Mouse (Mus musculus) left cerebral cortex, adult 2 months (tissue): ENCODE results near the gene Ppp2r5a. TPM values are rescaled to one million over a fixed set of nuclear protein-coding genes. Genes with fewer than 3 reads are reported as not detected.

ENCODE experiments used
- DNase-seq, 2 experiments: peaks; one replicate each; pipeline ENCODE4 v3.0.0; 2021 to 2022; ENCODE audit warnings: low spot score in 2 of 2, mixed read lengths in 1 of 2; ENCODE audit errors: extremely low spot score in 1 of 2
- H3K27ac ChIP-seq: fragments of 200-600 bp; 2 replicates; pipeline ENCODE4 v1.8.1; 2022
- H3K4me3 ChIP-seq: fragments of 200-600 bp; 2 replicates; pipeline ENCODE4 v1.8.1; 2022
- CTCF ChIP-seq: fragments of 200-600 bp; IDR thresholded peaks from 2 replicates; pipeline ENCODE4 v1.8.1; 2022; ENCODE audit warnings: antibody characterized with exemption, mild to moderate bottlenecking, moderate library complexity
- intact Hi-C: fragments of 180-260 bp; cut with DNase I; formaldehyde crosslinking; loops from one replicate; pipeline ENCODE4 v1.15.1; 2025
- total RNA-seq, 2 experiments: library from RNA; stranded (reverse); gene quantifications; 2 replicates each; pipeline ENCODE4 v1.2.3; 2021

Ppp2r5a gene
- total RNA-seq, 2 experiments from 2014 or later = 91.8 to 94.5 TPM

- Histone ChIP-seq H3K4me3 (peak overlapping the region; percentile 65), H3K27ac (no peak overlapping the region; the same call in 1 of the 2 replicates)
- no peak for DNase-seq
- intact Hi-C loops = loop anchor here (2.0 to 5.0 kb wide), 2 partner anchors 75 to 500 kb away; no protein-coding TSS in a partner anchor
- peak; percentile 32 for TF ChIP-seq CTCF
Observed at GRCm38 (mm10) chr1:191316818-191317217, 86.3 kb downstream of the Ppp2r5a start.

- no peak overlapping the region for H3K4me3 ChIP-seq
- intact Hi-C loops = loop anchor here (2.0 to 5.0 kb wide), 2 partner anchors 38 to 249 kb away; no protein-coding TSS in a partner anchor
- DNase-seq = no peak
- H3K27ac ChIP-seq = no peak overlapping the region
- no peak for TF ChIP-seq CTCF
Observed at GRCm38 (mm10) chr1:191313926-191314325, 89.1 kb downstream of the Ppp2r5a start.

DNA sequence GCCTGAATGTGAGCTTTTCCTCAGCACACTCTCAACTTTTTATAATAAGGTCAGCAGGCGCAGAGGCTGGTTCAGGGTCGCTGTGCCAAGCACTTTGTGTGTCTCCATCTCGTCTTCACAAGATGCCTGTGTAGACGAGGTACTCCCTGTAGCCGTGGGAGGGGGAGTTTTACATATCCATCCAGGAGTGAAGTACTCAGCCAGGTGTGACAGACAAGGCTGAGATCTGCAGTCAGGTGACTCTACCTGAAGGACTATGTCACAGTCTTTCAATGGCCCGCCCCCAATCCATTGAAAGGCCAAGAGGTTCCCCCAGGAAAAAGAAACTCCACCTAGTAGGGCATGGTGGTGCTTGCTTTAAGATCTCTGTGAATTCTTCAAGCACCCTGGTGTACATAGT is 89.9 kb downstream of the Ppp2r5a start:
- H3K27ac ChIP-seq = no peak overlapping the region
- no peak for DNase-seq
- H3K4me3 ChIP-seq = peak overlapping the region; percentile 55
- intact Hi-C loops = loop anchor here (2.0 to 5.0 kb wide), 2 partner anchors 39 to 250 kb away; no protein-coding TSS in a partner anchor
- no peak for TF ChIP-seq CTCF

- peak; percentile 86 for TF ChIP-seq CTCF
- H3K4me3 ChIP-seq = peak overlapping the region; percentile 55
- intact Hi-C loops = loop anchor here (2.0 to 5.0 kb wide), 2 partner anchors 40 to 250 kb away; no protein-coding TSS in a partner anchor
- H3K27ac ChIP-seq = peak overlapping the region; percentile 58
- DNase-seq = peak; percentile 72 to 83
Observed at GRCm38 (mm10) chr1:191312513-191312941, 90.5 kb downstream of the Ppp2r5a start.

GRCm38 (mm10) chr1:191311296-191311898 is 91.7 kb downstream of the Ppp2r5a start:
- no peak for TF ChIP-seq CTCF
- no peak for DNase-seq
- H3K27ac ChIP-seq = no peak overlapping the region
- H3K4me3 ChIP-seq = no peak overlapping the region
- intact Hi-C loops = loop anchor here (5.0 kb wide), 1 partner anchor 41 kb away; no protein-coding TSS in a partner anchor

DNA sequence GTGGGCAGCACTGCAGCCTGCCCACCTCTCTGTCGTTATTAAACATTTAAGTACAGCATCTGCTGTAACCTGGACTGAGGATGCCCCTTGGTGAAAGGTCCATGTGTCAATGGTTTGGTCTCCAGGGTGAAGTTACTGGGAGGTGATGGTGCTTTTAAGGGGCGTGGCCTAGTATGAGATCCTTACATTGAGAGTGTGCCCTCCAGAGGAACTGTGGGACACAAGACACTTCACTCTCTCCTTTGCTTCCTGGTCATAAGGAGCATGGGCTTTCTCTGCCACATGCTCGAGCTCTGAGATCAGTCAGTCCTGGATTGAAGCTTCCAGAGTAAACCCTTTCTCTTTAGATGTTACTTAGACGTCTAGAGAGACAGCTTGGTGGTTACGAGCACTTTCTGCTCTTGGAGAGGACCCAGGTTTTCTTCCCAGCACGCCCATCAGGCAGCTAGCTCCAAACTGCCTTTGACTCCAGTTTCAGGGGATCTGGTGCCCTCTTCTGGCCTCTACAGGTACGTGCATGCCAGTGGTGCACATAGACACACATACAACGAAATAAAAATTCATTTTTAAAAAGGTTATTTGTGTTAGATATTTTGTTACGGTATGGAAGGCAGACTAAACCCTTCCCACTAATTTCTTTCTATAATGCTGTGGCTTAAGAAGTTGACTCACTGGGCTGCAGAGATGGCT is 95.2 kb downstream of the Ppp2r5a start:
- TF ChIP-seq CTCF = peak; percentile 34
- no peak for DNase-seq
- H3K27ac ChIP-seq = no peak overlapping the region
- intact Hi-C loops = no loop called here
- H3K4me3 ChIP-seq = no peak overlapping the region

- no peak for DNase-seq
- intact Hi-C loops = no loop called here
- no peak; the same call in none of the 2 replicates for TF ChIP-seq CTCF
- Histone ChIP-seq H3K27ac (no peak overlapping the region), H3K4me3 (no peak overlapping the region)
Observed at GRCm38 (mm10) chr1:191306316-191306715, 96.8 kb downstream of the Ppp2r5a start.

- no peak for DNase-seq
- Histone ChIP-seq H3K4me3 (no peak overlapping the region), H3K27ac (no peak overlapping the region)
- TF ChIP-seq CTCF = peak; percentile 32
- intact Hi-C loops = no loop called here
Observed at GRCm38 (mm10) chr1:191305610-191306009, 97.5 kb downstream of the Ppp2r5a start.

- no peak for TF ChIP-seq CTCF
- no peak overlapping the region for H3K27ac ChIP-seq
- DNase-seq = no peak
- intact Hi-C loops = no loop called here
- H3K4me3 ChIP-seq = no peak overlapping the region
Observed at GRCm38 (mm10) chr1:191304216-191304615, 98.9 kb downstream of the Ppp2r5a start.

- no peak for DNase-seq
- Histone ChIP-seq H3K27ac (no peak overlapping the region), H3K4me3 (no peak overlapping the region)
- TF ChIP-seq CTCF = no peak
- intact Hi-C loops = no loop called here
Observed at GRCm38 (mm10) chr1:191303736-191304135, 99.3 kb downstream of the Ppp2r5a start.

Other genes starting within 250 kb of the Ppp2r5a start
- gene Fam71a, start 238.5 kb downstream of the Ppp2r5a start, total RNA-seq = not detected
- 1 to 10 TPM in 1 of 2 experiments, under 1 TPM in 1; 0.48 to 2.4 TPM for gene Atf3, start 185.2 kb downstream of the Ppp2r5a start, total RNA-seq
- 10 to 100 TPM; 71.3 to 76.4 TPM for gene Nenf, start 85.1 kb downstream of the Ppp2r5a start, total RNA-seq
- 1 to 10 TPM; 9.3 to 9.4 TPM for gene Tmem206, start 77.4 kb downstream of the Ppp2r5a start, total RNA-seq
- gene Dtl, start 172.3 kb upstream of the Ppp2r5a start, total RNA-seq = 1 to 10 TPM; 6.9 to 8.1 TPM
- 10 to 100 TPM; 32.7 to 34.9 TPM for gene Ints7, start 172.4 kb upstream of the Ppp2r5a start, total RNA-seq